Mouse (Mus musculus) MEL (cell line): ENCODE results near the gene Wfdc10.

Experiments used
- CTCF ChIP-seq, 3 experiments: IDR thresholded peaks in 2 of 3; conservative IDR thresholded peaks in 1 of 3; 2 replicates each; pipeline ENCODE4 v1.5.1; 2011 to 2012; ENCODE audit warnings: low read length in 3 of 3, low read depth in 2 of 3, mild to moderate bottlenecking in 2 of 3, improper control_type of control experiment in 1 of 3, inconsistent platforms in 1 of 3, mixed read lengths in 1 of 3, moderate library complexity in 1 of 3; ENCODE audit not compliant: control insufficient read depth in 1 of 3, insufficient read depth in 1 of 3, poor library complexity in 1 of 3, severe bottlenecking in 1 of 3
- E2F4 ChIP-seq: IDR thresholded peaks from 2 replicates; pipeline ENCODE4 v1.6.1; 2011; ENCODE audit warnings: low read depth, low read length, improper control_type of control experiment, borderline replicate concordance
- UBTF ChIP-seq: IDR thresholded peaks from 2 replicates; pipeline ENCODE4 v1.6.1; 2012; ENCODE audit warnings: low read depth, mild to moderate bottlenecking, inconsistent platforms, low read length, improper control_type of control experiment, moderate library complexity, borderline replicate concordance; ENCODE audit not compliant: insufficient read depth

DNA sequence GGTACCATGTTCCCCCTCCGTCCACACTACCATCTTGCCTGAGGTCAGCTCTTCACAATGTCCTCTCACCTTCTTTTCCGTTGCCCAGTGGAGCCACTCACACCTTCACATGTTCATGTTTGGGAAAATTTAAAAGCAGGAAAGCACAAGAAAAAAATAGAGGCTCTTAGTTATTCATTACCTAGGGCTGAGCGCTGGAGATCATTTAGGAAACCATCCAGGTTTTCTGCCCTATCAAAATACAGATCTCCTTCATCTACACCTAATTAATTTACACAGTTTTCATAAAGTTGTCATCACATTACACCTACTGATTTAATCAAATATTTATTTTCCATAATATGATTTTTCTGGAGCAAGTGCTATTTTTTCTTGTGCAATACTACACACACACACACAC, 17.1 kb upstream of the Wfdc10 start, which contains the start of gene Wfdc16:
- TF ChIP-seq UBTF (no peak), E2F4 (no peak), CTCF (IDR thresholded peaks at IDR 0.05 in 2 of 3, conservative IDR thresholded peaks at IDR 0.05 in 1 of 3; ENCODE audit: control insufficient read depth in 1 of 3, insufficient read depth in 1 of 3, low read depth in 2 of 3, low read length in 3 of 3, poor library complexity in 1 of 3, severe bottlenecking in 1 of 3) (no peak)
